11 mouse cellular contexts compared by ENCODE assay signal in the genomic region with DNA sequence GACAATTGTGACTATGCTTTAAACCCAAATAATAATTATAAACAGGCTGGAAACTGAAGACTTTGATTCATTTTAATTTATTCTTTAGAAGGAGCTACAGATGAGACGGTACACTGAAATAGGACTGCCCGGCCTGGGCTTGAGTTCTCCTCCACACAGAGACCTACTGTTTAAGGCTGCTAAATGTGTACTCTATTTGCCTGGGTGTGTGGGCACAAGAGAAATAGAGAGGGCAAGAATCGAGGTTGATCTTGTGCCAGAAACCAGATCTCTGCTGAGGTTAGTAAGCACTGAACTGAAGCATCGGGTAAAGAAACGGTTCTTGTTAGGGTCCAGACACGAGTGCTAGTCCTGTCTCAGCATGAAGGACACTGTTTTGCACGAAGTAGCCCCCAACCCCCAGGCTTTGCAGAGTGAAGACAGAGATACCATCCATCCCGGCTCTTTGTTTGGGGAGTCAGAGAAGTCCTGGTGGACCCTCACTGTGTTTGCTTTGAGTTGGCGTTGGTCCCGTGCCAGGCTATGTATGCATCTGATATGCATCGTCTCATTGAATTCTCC.
DNase-seq lines count a peak whose midpoint lies in the region; ATAC-seq and TF ChIP-seq lines count a peak whose summit lies in the region.
"Had no signal": no experiment of that assay in that cellular context is flagged by ENCODE, and none has a peak within 500 bp of the region (broad histone marks: within the 10 kb centered on the region; RNA-seq: fewer than 3 reads in every experiment).

No protein-coding gene starts in this region.

- peak; percentile 67 for ATAC-seq in forebrain, embryonic 13.5 days
- no peak for ATAC-seq in forebrain, embryonic 12.5 days (ENCODE audit: low FRiP score)
- ATAC-seq: intestine, embryonic 15.5 days had no signal

- no peak overlapping the region for H3K4me3 ChIP-seq in forebrain, embryonic 13.5 days
- H3K4me3 ChIP-seq in forebrain, embryonic 12.5 days (replicated peaks) = no peak overlapping the region
- H3K4me3 ChIP-seq in layer of hippocampus, adult 2 months = no peak overlapping the region; the same call in 1 of the 2 replicates
- H3K4me3 ChIP-seq: intestine, embryonic 15.5 days; megakaryocyte, embryonic 14.5 days had no signal

- 70% methylated on average over 11 of the region's 11 CpGs for WGBS in forebrain, embryonic 13.5 days
- WGBS in forebrain, embryonic 12.5 days = 78% methylated on average over 11 of the region's 11 CpGs

- TF ChIP-seq CTCF in brain, embryonic 14.5 days (IDR thresholded peaks at IDR 0.05; ENCODE audit: borderline replicate concordance, extremely low read depth, insufficient read depth, insufficient read length) = no peak
- no peak for TF ChIP-seq CTCF in layer of hippocampus, adult 2 months (conservative IDR thresholded peaks at IDR 0.05)

- no peak overlapping the region; the same call in none of the 2 replicates for H3K27ac ChIP-seq in forebrain, embryonic 13.5 days
- H3K27ac ChIP-seq in forebrain, embryonic 12.5 days = no peak overlapping the region
- H3K27ac ChIP-seq in layer of hippocampus, adult 2 months = peak overlapping the region; percentile 81
- H3K27ac ChIP-seq: intestine, embryonic 15.5 days had no signal

- no peak for TF ChIP-seq POLR2A in brain, embryonic 14.5 days (IDR thresholded peaks at IDR 0.05; ENCODE audit: borderline replicate concordance, extremely low read depth, insufficient read depth, insufficient read length, poor library complexity, severe bottlenecking)

- no peak overlapping the region for H3K4me2 ChIP-seq in forebrain, embryonic 13.5 days
- no peak overlapping the region for H3K4me2 ChIP-seq in forebrain, embryonic 12.5 days
- H3K4me2 ChIP-seq: intestine, embryonic 15.5 days had no signal

- H3K4me1 ChIP-seq in forebrain, embryonic 13.5 days = peaks cover 50% of the 10 kb centered on the region
- peaks cover 23% of the 10 kb centered on the region for H3K4me1 ChIP-seq in forebrain, embryonic 12.5 days

- H3K9me3 ChIP-seq in forebrain, embryonic 13.5 days (replicated peaks) = no peaks in the 10 kb centered on the region
- H3K9me3 ChIP-seq in forebrain, embryonic 12.5 days = no peaks in the 10 kb centered on the region
- H3K9me3 ChIP-seq: intestine, embryonic 15.5 days had no signal

- H3K9ac ChIP-seq in forebrain, embryonic 13.5 days = no peak overlapping the region
- no peak overlapping the region for H3K9ac ChIP-seq in forebrain, embryonic 12.5 days
- H3K9ac ChIP-seq: intestine, embryonic 15.5 days had no signal

- H3K27me3 ChIP-seq in forebrain, embryonic 13.5 days = no peaks in the 10 kb centered on the region
- H3K27me3 ChIP-seq in forebrain, embryonic 12.5 days = no peaks in the 10 kb centered on the region
- H3K27me3 ChIP-seq: intestine, embryonic 15.5 days; megakaryocyte, embryonic 14.5 days had no signal

- DNase-seq in left cerebral cortex, postnatal 25 days (ENCODE audit: low spot score in 2 of 2) = peak; percentile 31 to 48
- DNase-seq in left cerebral cortex, adult 11 months (ENCODE audit: low spot score) = no peak
- DNase-seq in brain, embryonic 14.5 days (ENCODE audit: low read depth) = peak; percentile 79
- DNase-seq in layer of hippocampus, adult 2 months (ENCODE audit: low spot score in 2 of 2) = no peak
- no peak for DNase-seq in gastrocnemius, postnatal 10 days
- DNase-seq in gastrocnemius, postnatal 4 days (ENCODE audit: low spot score in 2 of 2) = no peak
- DNase-seq: adrenal gland, postnatal 25 days had no signal

- intact Hi-C loops in left cerebral cortex, postnatal 25 days (cut with DNase I) = no loop called here

- H3K36me3 ChIP-seq in forebrain, embryonic 13.5 days (ENCODE audit: poor library complexity, severe bottlenecking) = no peaks in the 10 kb centered on the region
- H3K36me3 ChIP-seq in forebrain, embryonic 12.5 days (replicated peaks) = no peaks in the 10 kb centered on the region
- H3K36me3 ChIP-seq: intestine, embryonic 15.5 days had no signal

Comparison
In these comparisons a context has a peak if more than half of its experiments do, and no peak if none do; other contexts are left out.
1. DNase-seq: peak in left cerebral cortex, postnatal 25 days (2 of 2) and brain, embryonic 14.5 days (single experiment); none in left cerebral cortex, adult 11 months (single experiment), layer of hippocampus, adult 2 months (0 of 2), gastrocnemius, postnatal 10 days (single experiment) and gastrocnemius, postnatal 4 days (0 of 2).